Mouse (Mus musculus): Measurements from ENCODE around the gene Map2k1.
"Not testable (repeated sequence)": the region's sequence is repeated elsewhere in the genome, so short reads cannot be mapped to it uniquely, and the experiment has no call there.

Gene Map2k1

GRCm38 (mm10) chr9:64139879-64140278 lies 113.6 kb downstream of the Map2k1 start:
- no peak for DNase-seq (ENCODE audit: low spot score)

GRCm38 (mm10) chr9:64138896-64139295 lies 114.5 kb downstream of the Map2k1 start:
- not testable (repeated sequence) for DNase-seq (ENCODE audit: low spot score)
